Mouse (Mus musculus): ENCODE measurements around the gene Mms19. TPM values are rescaled to one million over a fixed set of nuclear protein-coding genes. Genes with fewer than 3 reads are reported as not detected.
A peak's percentile ranks its signal among the peaks of the same experiment; 100 is the strongest.

Mms19 gene
- polyA plus RNA-seq, 1 experiment: 54.9 TPM

- peaks cover 13% of the 10 kb centered on the region for H3K4me1 ChIP-seq (ENCODE audit: control insufficient read depth, insufficient read depth, low read length)
- no peak for DNase-seq
- TF ChIP-seq POLR2A (IDR thresholded peaks at IDR 0.05; ENCODE audit: borderline replicate concordance, insufficient read depth, low read length) (no peak), CTCF (IDR thresholded peaks at IDR 0.05; ENCODE audit: borderline replicate concordance, insufficient read depth, low read depth, low read length) (no peak)
- H3K4me3 ChIP-seq (replicated peaks; ENCODE audit: insufficient read depth, low read depth, low read length): no peak overlapping the region
- H3K27me3 ChIP-seq (ENCODE audit: control insufficient read depth, insufficient read depth, low read length): no peaks in the 10 kb centered on the region
- 96% methylated on average over 1 of the region's 1 CpGs for WGBS
- no peak overlapping the region for H3K27ac ChIP-seq (ENCODE audit: insufficient read depth, low read length)
Measured at GRCm38 (mm10) chr19:41995483-41995882, 14.5 kb upstream of the Mms19 start.

GRCm38 (mm10) chr19:41994023-41994422 is 13.1 kb upstream of the Mms19 start:
- WGBS: 95% methylated on average over 7 of the region's 7 CpGs
- Histone ChIP-seq H3K4me1 (ENCODE audit: control insufficient read depth, insufficient read depth, low read length) (peaks cover 7% of the 10 kb centered on the region), H3K4me3 (replicated peaks; ENCODE audit: insufficient read depth, low read depth, low read length) (no peak overlapping the region), H3K27ac (ENCODE audit: insufficient read depth, low read length) (no peak overlapping the region), H3K27me3 (ENCODE audit: control insufficient read depth, insufficient read depth, low read length) (no peaks in the 10 kb centered on the region)
- DNase-seq: no peak
- TF ChIP-seq CTCF (IDR thresholded peaks at IDR 0.05; ENCODE audit: borderline replicate concordance, insufficient read depth, low read depth, low read length): no peak
- no peak for TF ChIP-seq POLR2A (IDR thresholded peaks at IDR 0.05; ENCODE audit: borderline replicate concordance, insufficient read depth, low read length)

DNA sequence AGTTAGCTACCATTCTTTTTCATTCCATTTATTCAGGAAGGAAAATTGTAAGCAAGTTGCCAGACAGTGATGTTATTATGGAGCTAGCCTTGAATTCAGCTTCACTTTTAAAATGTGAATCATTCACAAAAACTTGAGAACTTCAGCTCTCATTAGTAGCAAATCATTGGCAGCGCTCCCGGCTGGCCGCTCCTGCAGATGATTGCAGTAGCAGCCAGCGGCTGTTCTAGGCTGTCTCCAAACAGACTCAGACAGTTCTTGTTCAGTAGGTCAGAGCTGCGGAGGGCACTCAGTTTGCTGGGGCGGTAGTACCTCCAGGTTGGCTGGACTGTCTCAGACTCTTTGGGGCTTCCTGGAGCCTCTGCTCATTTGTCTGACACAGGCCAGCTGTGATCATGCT is 12.5 kb upstream of the Mms19 start:
- Histone ChIP-seq H3K27me3 (ENCODE audit: control insufficient read depth, insufficient read depth, low read length) (no peaks in the 10 kb centered on the region), H3K4me1 (ENCODE audit: control insufficient read depth, insufficient read depth, low read length) (peaks cover 2% of the 10 kb centered on the region; the same call in 1 of the 2 replicates), H3K27ac (ENCODE audit: insufficient read depth, low read length) (no peak overlapping the region), H3K4me3 (replicated peaks; ENCODE audit: insufficient read depth, low read depth, low read length) (no peak overlapping the region)
- peak in 1 of 2 experiments; percentile 41 for DNase-seq
- TF ChIP-seq CTCF (IDR thresholded peaks at IDR 0.05; ENCODE audit: borderline replicate concordance, insufficient read depth, low read depth, low read length) (no peak), POLR2A (IDR thresholded peaks at IDR 0.05; ENCODE audit: borderline replicate concordance, insufficient read depth, low read length) (no peak)
- 61% methylated on average over 6 of the region's 6 CpGs for WGBS

- TF ChIP-seq CTCF (IDR thresholded peaks at IDR 0.05; ENCODE audit: borderline replicate concordance, insufficient read depth, low read depth, low read length) (no peak), POLR2A (IDR thresholded peaks at IDR 0.05; ENCODE audit: borderline replicate concordance, insufficient read depth, low read length) (no peak)
- WGBS: 75% methylated on average over 2 of the region's 2 CpGs
- no peak overlapping the region for H3K27ac ChIP-seq (ENCODE audit: insufficient read depth, low read length)
Measured at GRCm38 (mm10) chr19:41992971-41993370, 12.0 kb upstream of the Mms19 start.

GRCm38 (mm10) chr19:41991926-41992477 is 11.0 kb upstream of the Mms19 start:
- TF ChIP-seq CTCF (IDR thresholded peaks at IDR 0.05; ENCODE audit: borderline replicate concordance, insufficient read depth, low read depth, low read length) (no peak), POLR2A (IDR thresholded peaks at IDR 0.05; ENCODE audit: borderline replicate concordance, insufficient read depth, low read length) (no peak)
- WGBS: 67% methylated on average over 6 of the region's 6 CpGs
- H3K27me3 ChIP-seq (ENCODE audit: control insufficient read depth, insufficient read depth, low read length): no peaks in the 10 kb centered on the region
- no peaks in the 10 kb centered on the region; the same call in 1 of the 2 replicates for H3K4me1 ChIP-seq (ENCODE audit: control insufficient read depth, insufficient read depth, low read length)
- H3K4me3 ChIP-seq (replicated peaks; ENCODE audit: insufficient read depth, low read depth, low read length): no peak overlapping the region
- no peak overlapping the region for H3K27ac ChIP-seq (ENCODE audit: insufficient read depth, low read length)
- DNase-seq: no peak

More at GRCm38 (mm10) chr19:41992971-41993370, 12.0 kb upstream of the Mms19 start:
- Histone ChIP-seq H3K27me3 (ENCODE audit: control insufficient read depth, insufficient read depth, low read length) (no peaks in the 10 kb centered on the region), H3K4me1 (ENCODE audit: control insufficient read depth, insufficient read depth, low read length) (peaks cover 2% of the 10 kb centered on the region; the same call in 1 of the 2 replicates), H3K4me3 (replicated peaks; ENCODE audit: insufficient read depth, low read depth, low read length) (no peak overlapping the region)
- no peak for DNase-seq

- Histone ChIP-seq H3K4me1 (ENCODE audit: control insufficient read depth, insufficient read depth, low read length) (no peaks in the 10 kb centered on the region; the same call in 1 of the 2 replicates), H3K27ac (ENCODE audit: insufficient read depth, low read length) (no peak overlapping the region), H3K27me3 (ENCODE audit: control insufficient read depth, insufficient read depth, low read length) (no peaks in the 10 kb centered on the region), H3K4me3 (replicated peaks; ENCODE audit: insufficient read depth, low read depth, low read length) (no peak overlapping the region)
- no peak for DNase-seq
- TF ChIP-seq CTCF (IDR thresholded peaks at IDR 0.05; ENCODE audit: borderline replicate concordance, insufficient read depth, low read depth, low read length): no peak
- TF ChIP-seq POLR2A (IDR thresholded peaks at IDR 0.05; ENCODE audit: borderline replicate concordance, insufficient read depth, low read length): no peak
- 83% methylated on average over 6 of the region's 6 CpGs for WGBS
Measured at GRCm38 (mm10) chr19:41989810-41990209, 8.9 kb upstream of the Mms19 start.

DNA sequence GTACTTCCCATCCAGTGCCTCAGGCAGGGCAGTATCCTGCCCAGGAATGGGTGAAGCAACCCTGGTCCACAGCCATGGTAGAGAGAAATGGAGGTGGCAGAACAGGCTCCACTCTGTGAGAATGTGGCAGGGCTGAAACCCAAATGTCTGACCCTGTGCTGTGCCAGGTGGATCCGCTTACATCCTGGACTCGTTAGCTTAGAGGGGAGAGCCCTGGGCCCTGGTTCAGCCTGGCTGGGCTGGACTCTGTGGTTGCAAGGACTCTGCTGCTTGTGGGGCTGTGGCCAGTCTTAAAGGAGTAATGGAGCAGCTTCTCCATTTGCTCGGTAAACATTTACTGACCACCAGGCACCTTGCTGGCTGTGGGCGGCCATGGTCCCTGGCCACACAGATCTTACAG is 6.2 kb upstream of the Mms19 start:
- H3K4me3 ChIP-seq (replicated peaks; ENCODE audit: insufficient read depth, low read depth, low read length): no peak overlapping the region
- no peak overlapping the region for H3K27ac ChIP-seq (ENCODE audit: insufficient read depth, low read length)
- DNase-seq: no peak
- peaks cover 4% of the 10 kb centered on the region for H3K4me1 ChIP-seq (ENCODE audit: control insufficient read depth, insufficient read depth, low read length)
- TF ChIP-seq POLR2A (IDR thresholded peaks at IDR 0.05; ENCODE audit: borderline replicate concordance, insufficient read depth, low read length) (no peak), CTCF (IDR thresholded peaks at IDR 0.05; ENCODE audit: borderline replicate concordance, insufficient read depth, low read depth, low read length) (no peak)
- WGBS: 67% methylated on average over 4 of the region's 4 CpGs
- no peaks in the 10 kb centered on the region for H3K27me3 ChIP-seq (ENCODE audit: control insufficient read depth, insufficient read depth, low read length)

DNA sequence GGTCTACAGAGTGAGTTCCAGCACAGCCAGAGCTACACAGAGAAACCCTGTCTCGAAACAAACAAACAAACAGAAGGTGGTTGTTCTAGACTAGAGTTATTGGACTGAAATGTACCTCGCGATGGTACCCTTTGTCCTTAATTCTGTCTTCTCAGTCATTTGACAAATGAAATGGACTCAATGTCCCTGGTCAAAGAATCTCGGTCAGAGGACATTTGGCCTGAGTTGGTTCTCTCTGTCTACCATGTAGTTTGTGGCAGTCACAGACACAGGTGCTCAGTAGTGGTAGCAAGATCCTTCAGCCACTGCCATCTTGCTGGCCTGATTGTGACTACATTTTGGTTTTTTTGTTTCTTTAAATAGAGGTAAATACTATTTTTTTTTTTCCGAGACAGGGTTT is 5.0 kb upstream of the Mms19 start:
- TF ChIP-seq POLR2A (IDR thresholded peaks at IDR 0.05; ENCODE audit: borderline replicate concordance, insufficient read depth, low read length) (no peak), CTCF (IDR thresholded peaks at IDR 0.05; ENCODE audit: borderline replicate concordance, insufficient read depth, low read depth, low read length) (no peak)
- Histone ChIP-seq H3K4me3 (replicated peaks; ENCODE audit: insufficient read depth, low read depth, low read length) (no peak overlapping the region), H3K27ac (ENCODE audit: insufficient read depth, low read length) (no peak overlapping the region), H3K4me1 (ENCODE audit: control insufficient read depth, insufficient read depth, low read length) (peaks cover 4% of the 10 kb centered on the region), H3K27me3 (ENCODE audit: control insufficient read depth, insufficient read depth, low read length) (no peaks in the 10 kb centered on the region)
- DNase-seq: no peak
- 93% methylated on average over 5 of the region's 5 CpGs for WGBS

Measured in cerebellum, adult 2 months (tissue).